Mouse (Mus musculus) heart, postnatal 4 days (tissue): ENCODE results near the gene RPS10-NUDT3. TPM values are rescaled to one million over a fixed set of nuclear protein-coding genes. Genes with fewer than 3 reads are reported as not detected.
A peak's percentile ranks its signal among the peaks of the same experiment; 100 is the strongest.
"Not testable (repeated sequence)": the region's sequence is repeated elsewhere in the genome, so short reads cannot be mapped to it uniquely, and the experiment has no call there.

ENCODE experiments used
- DNase-seq: peaks from one replicate; pipeline ENCODE4 v3.0.0; 2021
- total RNA-seq, 2 experiments: library from RNA; stranded (reverse); gene quantifications; 2 replicates each; pipeline ENCODE4 v1.2.3; 2021

RPS10-NUDT3 gene
- total RNA-seq, 2 experiments from 2014 or later: not detected

DNA sequence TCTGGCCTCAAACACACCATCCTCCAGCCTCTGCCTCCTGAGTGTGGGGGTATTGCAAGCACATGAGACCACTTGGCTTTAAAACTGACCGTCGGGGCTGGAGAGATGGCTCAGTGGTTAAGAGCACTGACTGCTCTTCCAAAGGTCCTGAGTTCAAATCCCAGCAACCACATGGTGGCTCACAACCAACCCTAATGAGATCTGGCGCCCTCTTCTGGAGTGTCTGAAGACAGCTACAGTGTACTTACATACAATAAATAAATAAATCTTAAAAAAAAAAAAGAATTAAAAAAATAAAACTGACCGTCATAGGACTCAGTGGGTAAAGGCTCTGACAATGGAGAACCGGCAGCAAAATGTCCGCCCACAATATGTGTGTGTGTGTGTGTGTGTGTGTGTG is 4.8 kb upstream of the RPS10-NUDT3 start:
- not testable (repeated sequence) for DNase-seq

DNA sequence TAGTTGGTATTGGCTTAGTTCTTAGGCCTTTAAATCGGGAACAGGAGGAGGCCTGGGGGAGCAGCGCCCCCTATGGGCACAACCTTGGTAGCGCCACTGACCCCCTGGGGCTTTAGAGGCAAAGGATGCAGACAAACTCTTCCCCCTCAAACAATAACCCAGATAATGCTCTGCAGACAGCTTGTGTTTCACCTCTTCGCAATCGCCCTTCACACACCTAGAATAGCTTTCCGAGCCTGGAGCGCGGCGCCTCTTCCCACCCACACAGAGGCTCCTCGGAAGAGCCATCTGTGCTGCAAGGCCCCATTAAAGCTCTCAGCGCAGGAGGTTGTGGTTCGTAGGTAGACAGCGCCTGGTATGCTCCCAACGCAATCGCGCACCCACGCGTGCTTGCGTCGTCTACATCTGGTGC is 3.9 kb upstream of the RPS10-NUDT3 start:
- no peak for DNase-seq

GRCm38 (mm10) chr17:27637333-27637732 is 2.3 kb upstream of the RPS10-NUDT3 start:
- no peak for DNase-seq

- DNase-seq: no peak
These were observed 1.4 kb upstream of the RPS10-NUDT3 start, which contains the start of gene Rps10 for GRCm38 (mm10) chr17:27636132-27637020. TSS of gene Rps10 (minus strand) at chr17:27636669.

DNA sequence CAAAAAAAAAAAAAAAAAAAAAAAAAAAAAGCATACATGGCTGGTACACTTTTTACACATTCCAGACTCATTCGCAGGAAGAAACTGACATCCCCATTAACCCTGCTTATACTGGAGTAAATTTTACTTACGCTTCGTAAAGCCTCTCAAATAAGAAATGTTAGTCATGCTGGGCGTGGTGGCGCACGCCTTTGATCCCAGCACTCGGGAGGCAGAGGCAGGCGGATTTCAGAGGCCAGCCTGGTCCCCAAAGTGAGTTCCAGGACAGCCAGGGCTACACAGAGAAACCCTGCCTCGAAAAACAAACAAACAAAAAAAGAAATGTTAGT is 517 bp upstream of the RPS10-NUDT3 start:
- DNase-seq: not testable (repeated sequence)

DNA sequence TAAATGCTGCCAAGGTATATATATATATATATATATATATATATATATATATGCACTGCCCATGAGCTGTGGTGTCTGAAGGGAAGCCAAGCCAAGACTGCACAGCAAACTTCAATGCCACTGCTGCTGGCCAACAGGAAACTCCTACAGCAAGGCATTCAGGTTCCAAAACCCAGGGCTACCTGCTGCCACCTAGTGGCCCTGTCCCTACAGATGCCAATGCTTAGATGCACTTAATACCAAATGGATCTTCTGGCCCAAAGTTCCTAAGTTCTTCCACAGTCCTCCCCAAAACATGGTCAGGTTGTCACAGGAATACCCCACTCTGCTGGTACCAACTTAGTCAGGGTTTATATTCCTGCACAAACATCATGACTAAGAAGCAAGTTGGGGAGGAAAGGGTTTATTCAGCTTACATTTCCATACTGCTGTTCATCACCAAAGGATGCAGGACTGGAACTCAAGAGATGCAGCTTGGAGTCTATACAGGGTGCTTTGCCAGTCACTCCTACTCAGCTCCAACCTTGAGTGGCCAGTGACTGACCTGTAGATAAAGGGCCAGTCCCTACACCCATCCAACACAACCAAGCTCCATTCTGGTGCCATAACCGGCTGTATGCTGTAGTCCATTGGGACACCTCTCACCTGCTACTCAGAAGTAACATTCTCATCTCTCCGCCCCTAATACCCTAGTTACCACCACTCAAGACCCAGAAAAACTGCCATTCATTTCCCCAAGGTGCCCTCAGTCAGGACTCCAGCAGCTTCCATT is 5.6 kb downstream of the RPS10-NUDT3 start:
- DNase-seq: peak; percentile 89

DNA sequence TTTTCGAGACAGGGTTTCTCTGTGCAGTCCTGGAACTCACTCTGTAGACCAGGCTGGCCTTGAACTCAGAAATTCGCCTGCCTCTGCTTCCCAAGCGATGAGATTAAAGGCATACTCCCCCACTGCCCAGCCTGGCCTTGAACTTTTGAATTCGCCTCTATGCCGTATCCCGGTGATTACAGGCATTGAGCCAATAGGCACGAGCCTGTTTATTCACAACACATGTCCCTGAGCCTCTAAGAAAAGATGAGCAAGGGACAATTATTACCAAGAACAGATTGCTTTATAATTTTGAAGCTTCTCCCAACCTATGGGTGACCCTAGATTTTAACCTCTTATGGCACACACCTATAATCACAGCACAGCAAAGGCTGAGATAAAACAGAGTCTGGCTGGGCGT is 6.6 kb downstream of the RPS10-NUDT3 start:
- DNase-seq: no peak

GRCm38 (mm10) chr17:27627451-27627850 is 7.6 kb downstream of the RPS10-NUDT3 start:
- no peak for DNase-seq

DNA sequence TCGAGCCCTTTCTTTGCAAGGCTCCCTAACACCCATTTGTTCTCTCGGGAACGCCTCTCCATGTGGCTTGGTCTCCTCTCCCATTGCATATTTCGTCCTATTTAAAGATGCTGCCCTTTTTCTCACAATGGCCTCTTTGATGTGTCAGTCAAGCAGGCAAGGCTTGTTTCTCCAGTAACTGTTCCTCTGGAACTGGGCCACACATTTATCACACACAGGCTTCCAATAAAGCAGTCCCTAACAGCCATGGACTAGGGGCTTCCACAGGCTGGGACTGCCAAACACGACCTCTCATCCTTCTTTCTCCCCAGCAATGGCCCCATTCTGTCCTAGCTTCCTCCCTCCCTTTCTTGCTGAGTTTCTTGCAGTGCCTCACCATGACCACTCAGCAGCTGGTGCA is 8.3 kb downstream of the RPS10-NUDT3 start:
- no peak for DNase-seq

- DNase-seq: no peak
These were observed 9.4 kb downstream of the RPS10-NUDT3 start for GRCm38 (mm10) chr17:27625455-27626251.

GRCm38 (mm10) chr17:27623360-27624326 is 11.4 kb downstream of the RPS10-NUDT3 start, which contains the start of gene Nudt3:
TSS of gene Nudt3 (minus strand) at chr17:27623495.
- DNase-seq: peak; percentile 93

DNA sequence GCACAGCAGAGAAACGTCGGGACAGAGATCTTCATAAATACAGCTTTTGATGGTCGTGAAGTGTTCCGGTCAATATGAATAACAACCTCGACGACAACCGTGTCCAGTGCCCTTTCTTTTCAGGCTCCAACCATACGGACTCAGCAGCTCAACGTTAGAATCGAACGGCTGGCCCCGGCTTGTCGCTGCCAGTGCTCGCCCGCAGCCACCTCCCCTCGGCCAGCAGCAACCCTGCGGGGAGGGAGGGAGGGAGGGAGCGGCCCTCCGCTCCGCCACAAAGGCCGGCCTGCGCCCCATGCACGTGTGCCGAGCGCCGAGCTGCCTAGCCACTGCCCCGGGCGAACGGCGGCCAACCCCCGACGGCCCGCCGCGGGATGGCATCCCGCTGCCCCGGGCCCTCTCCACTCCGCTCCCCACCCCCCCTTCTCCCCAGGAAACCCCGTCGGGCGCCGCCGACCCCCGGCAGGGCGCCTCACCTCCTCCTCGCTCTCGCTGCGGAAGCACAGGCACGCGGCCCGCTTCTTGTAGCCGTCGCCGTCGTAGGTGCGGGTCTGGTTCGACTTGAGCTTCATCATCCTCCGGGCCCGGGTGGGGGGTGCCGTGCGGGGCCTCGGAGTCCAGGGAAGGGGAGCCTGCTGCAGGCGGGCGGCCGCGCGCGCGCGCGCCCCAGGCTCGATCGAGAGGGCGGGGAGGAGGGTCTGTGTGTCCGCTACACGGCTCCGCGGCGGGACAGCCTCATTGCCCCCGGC is 12.2 kb downstream of the RPS10-NUDT3 start:
- DNase-seq: peak; percentile 62

GRCm38 (mm10) chr17:27621705-27622531 is 13.1 kb downstream of the RPS10-NUDT3 start:
- DNase-seq: no peak

GRCm38 (mm10) chr17:27621161-27621560 is 13.9 kb downstream of the RPS10-NUDT3 start:
- DNase-seq: no peak

DNA sequence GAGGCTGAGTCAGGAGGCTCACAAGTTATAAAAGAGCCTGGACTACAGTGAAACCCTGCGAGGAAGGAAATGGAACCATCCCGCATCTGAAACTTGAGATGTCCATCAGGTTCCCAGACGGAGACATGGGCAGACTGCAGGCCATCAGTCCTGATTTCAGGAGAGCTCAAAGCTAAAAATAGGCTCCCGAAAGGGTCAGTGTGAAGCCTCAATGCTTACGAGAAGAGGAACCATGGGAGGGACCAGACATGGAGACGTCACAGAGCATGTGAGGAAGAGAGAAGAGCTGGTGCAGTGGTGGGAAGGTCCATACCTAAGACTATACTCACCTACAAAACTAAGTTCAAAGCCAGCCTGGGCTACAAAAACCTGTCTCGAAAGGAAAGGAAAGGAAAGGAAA is 19.6 kb downstream of the RPS10-NUDT3 start:
- DNase-seq: no peak

DNA sequence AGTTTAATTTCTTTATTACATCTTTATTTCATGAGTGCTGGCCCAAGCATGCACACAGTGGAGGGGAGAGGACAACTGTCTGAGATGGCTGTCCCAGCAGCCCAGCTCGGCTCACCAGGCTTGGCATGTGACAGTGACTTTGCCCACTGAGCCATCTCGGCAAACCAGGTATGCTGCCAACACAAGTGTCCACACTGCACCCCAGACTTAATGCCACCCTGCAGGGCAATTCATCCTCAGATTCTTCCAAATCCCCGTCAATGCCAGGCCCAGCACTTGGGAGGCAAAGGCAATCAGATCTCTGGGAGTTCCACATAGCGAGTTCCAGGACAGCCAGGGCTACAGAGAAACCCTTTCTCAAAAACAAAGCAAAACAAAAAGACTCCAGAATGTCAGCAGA is 22.0 kb downstream of the RPS10-NUDT3 start:
- DNase-seq: no peak

GRCm38 (mm10) chr17:27611994-27612393 is 23.0 kb downstream of the RPS10-NUDT3 start:
- no peak for DNase-seq

GRCm38 (mm10) chr17:27611519-27611884 is 23.5 kb downstream of the RPS10-NUDT3 start:
- no peak for DNase-seq

DNA sequence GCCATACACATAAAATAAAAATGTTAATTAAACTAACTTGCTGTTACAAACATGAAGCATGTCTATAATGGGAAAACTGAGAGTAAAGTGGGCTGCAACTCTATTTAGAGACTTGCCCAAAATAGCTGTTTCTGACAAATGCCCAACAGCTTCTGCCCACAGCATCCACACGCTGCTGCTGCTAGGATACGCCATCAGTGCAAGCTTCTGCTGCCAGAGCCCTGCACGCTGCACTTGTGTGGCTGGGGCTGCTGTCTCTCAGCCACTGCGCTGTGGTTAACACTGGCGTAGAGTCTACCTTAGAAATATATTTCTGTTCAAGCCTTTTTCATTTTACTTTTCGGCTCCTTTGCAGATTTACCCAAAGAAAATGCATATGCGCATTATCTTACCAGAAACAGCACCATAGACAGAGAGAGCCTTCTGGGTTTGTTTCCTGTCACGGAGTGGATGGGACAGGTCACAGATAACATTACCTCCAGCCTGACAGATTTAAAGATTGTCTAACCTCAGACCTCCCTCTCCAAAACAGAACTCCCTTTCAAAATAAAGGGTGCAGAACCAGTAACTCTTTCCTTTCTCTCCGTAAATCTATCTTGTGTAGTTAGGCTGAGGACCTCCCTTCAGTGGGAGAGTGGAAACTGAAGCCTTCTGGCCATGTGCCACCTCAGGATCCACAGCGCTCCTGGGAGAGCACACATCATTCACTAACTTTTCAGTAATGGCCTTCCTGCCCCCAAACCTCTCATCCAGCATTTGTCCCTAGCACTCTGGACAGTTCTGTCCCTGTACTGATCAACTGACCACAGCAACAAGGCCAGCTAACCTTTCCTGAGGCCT is 24.1 kb downstream of the RPS10-NUDT3 start:
- no peak for DNase-seq
